Mouse (Mus musculus): ENCODE results near the gene Fgfr2. TPM values are rescaled to one million over a fixed set of nuclear protein-coding genes. Genes with fewer than 3 reads are reported as not detected.

Gene Fgfr2
- polyA plus RNA-seq, 1 experiment from 2014 or later = 47.9 TPM

DNA sequence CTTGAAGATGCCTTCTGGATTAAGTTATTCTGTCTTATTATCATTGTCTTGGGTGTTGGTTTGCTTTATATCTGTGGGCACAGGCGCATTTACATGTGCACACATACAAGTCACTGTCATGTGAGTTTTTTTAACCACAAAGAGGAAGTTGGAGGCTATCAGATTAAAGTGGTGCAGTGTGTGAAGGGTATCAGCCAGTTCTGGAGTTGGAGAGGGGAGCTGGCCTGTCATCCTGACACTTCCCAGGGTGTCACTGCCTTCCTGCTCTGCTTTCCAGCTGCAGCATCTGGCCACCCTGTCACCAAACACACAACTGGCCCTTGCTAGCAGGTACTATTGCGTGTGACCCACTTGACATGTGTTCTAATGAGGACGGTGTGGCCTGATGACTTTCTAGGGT lies 436.6 kb downstream of the Fgfr2 start:
- no peaks in the 10 kb centered on the region for H3K27me3 ChIP-seq
- H3K9me3 ChIP-seq (replicated peaks) = no peaks in the 10 kb centered on the region
- no peaks in the 10 kb centered on the region for H3K36me3 ChIP-seq (ENCODE audit: poor library complexity, severe bottlenecking)
- no peak for ATAC-seq
- no peak overlapping the region for H3K4me3 ChIP-seq
- 93% methylated on average over 3 of the region's 3 CpGs for WGBS
- H3K4me1 ChIP-seq = no peaks in the 10 kb centered on the region
- no peak overlapping the region for H3K27ac ChIP-seq
- H3K9ac ChIP-seq = no peak overlapping the region
- no peak overlapping the region for H3K4me2 ChIP-seq

DNA sequence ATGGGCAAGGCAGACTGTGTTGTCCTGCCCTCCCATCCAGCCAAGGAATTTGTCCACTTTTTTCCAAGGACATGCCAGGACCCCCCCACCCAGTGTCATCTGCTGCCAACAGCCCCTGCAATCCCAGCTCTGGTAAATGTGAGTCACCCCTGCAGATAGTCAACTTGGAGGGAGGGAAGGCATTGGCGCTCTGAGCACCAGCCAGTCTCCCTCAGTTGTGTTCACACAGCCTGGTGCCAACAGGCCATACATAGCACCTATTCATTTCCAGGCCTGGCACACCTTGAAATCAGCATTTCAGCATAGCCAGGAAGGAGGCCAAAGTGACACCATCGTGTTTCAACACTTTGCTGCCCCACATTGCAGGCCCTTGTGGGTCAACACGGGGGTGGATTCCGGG lies 439.2 kb downstream of the Fgfr2 start:
- Histone ChIP-seq H3K27me3 (no peaks in the 10 kb centered on the region), H3K9me3 (replicated peaks) (no peaks in the 10 kb centered on the region), H3K36me3 (ENCODE audit: poor library complexity, severe bottlenecking) (no peaks in the 10 kb centered on the region), H3K4me3 (no peak overlapping the region), H3K4me2 (no peak overlapping the region), H3K9ac (no peak overlapping the region), H3K27ac (no peak overlapping the region), H3K4me1 (no peaks in the 10 kb centered on the region)
- ATAC-seq = no peak
- 92% methylated on average over 4 of the region's 4 CpGs for WGBS

- no peak overlapping the region for H3K27ac ChIP-seq
- 84% methylated on average over 3 of the region's 3 CpGs for WGBS
- H3K4me2 ChIP-seq = no peak overlapping the region
- H3K4me1 ChIP-seq = no peaks in the 10 kb centered on the region
- no peak for ATAC-seq
- H3K9me3 ChIP-seq (replicated peaks) = no peaks in the 10 kb centered on the region
- H3K4me3 ChIP-seq = no peak overlapping the region
- no peaks in the 10 kb centered on the region for H3K27me3 ChIP-seq
- H3K36me3 ChIP-seq (ENCODE audit: poor library complexity, severe bottlenecking) = no peaks in the 10 kb centered on the region
- no peak overlapping the region for H3K9ac ChIP-seq
Observed at GRCm38 (mm10) chr7:132682901-132683300, 440.2 kb downstream of the Fgfr2 start.

- no peak for ATAC-seq
- Histone ChIP-seq H3K4me3 (no peak overlapping the region), H3K27me3 (no peaks in the 10 kb centered on the region), H3K9me3 (replicated peaks) (no peaks in the 10 kb centered on the region), H3K4me2 (no peak overlapping the region), H3K27ac (no peak overlapping the region), H3K36me3 (ENCODE audit: poor library complexity, severe bottlenecking) (no peaks in the 10 kb centered on the region), H3K4me1 (no peaks in the 10 kb centered on the region), H3K9ac (no peak overlapping the region)
- 85% methylated on average over 3 of the region's 3 CpGs for WGBS
Observed at GRCm38 (mm10) chr7:132682336-132682735, 440.8 kb downstream of the Fgfr2 start.

GRCm38 (mm10) chr7:132681831-132682230 lies 441.3 kb downstream of the Fgfr2 start:
- Histone ChIP-seq H3K9ac (no peak overlapping the region), H3K4me1 (no peaks in the 10 kb centered on the region), H3K9me3 (replicated peaks) (no peaks in the 10 kb centered on the region), H3K4me2 (no peak overlapping the region), H3K4me3 (no peak overlapping the region), H3K27ac (no peak overlapping the region), H3K27me3 (no peaks in the 10 kb centered on the region), H3K36me3 (ENCODE audit: poor library complexity, severe bottlenecking) (no peaks in the 10 kb centered on the region)
- no peak for ATAC-seq
- 88% methylated on average over 1 of the region's 1 CpGs for WGBS

DNA sequence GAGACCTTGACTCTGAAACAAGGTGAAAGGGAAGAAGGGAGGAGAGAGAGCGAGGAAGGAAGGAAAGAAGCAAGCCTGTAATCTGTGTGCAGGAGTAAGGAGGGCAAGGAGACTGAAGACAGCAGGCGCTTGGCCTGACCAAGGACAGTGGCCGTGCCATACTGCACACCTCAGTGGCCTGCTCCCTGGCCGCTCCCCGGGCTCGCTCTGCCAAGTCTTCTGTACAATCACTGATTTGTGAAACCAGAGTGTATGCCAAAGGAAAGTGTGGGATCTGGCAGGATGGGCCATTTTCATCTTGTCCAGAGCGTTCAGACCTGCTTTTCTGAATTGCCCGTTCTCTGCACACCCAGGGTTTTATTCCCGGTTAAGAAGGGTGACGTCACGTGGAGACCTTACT lies 441.9 kb downstream of the Fgfr2 start:
- Histone ChIP-seq H3K9ac (no peak overlapping the region), H3K36me3 (ENCODE audit: poor library complexity, severe bottlenecking) (no peaks in the 10 kb centered on the region), H3K9me3 (replicated peaks) (no peaks in the 10 kb centered on the region), H3K27ac (no peak overlapping the region), H3K4me2 (no peak overlapping the region), H3K4me3 (no peak overlapping the region), H3K4me1 (no peaks in the 10 kb centered on the region), H3K27me3 (no peaks in the 10 kb centered on the region)
- ATAC-seq = no peak
- WGBS = 89% methylated on average over 11 of the region's 11 CpGs

DNA sequence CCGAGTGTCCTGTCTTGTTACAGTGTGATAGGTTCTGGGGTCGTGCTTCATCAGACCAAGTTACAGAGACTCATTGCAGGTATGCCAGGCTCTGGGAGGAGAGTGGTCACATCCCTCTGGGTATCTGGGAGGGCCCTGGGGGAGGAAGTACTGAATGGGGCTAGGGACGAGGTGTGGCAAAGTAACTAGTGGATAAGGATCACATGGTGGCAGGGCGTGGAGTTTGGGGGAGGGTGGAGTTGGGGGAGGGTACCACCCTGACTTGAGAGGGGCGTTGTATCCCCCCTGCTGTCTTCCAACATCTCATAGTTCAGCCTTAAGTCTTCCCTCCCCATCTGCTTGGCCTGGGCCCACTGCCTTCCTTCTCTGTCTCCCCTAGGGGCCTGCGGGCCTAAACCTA lies 443.6 kb downstream of the Fgfr2 start:
- Histone ChIP-seq H3K9ac (no peak overlapping the region), H3K9me3 (replicated peaks) (no peaks in the 10 kb centered on the region), H3K4me2 (no peak overlapping the region), H3K36me3 (ENCODE audit: poor library complexity, severe bottlenecking) (no peaks in the 10 kb centered on the region), H3K4me3 (no peak overlapping the region), H3K27ac (no peak overlapping the region), H3K4me1 (no peaks in the 10 kb centered on the region), H3K27me3 (no peaks in the 10 kb centered on the region)
- ATAC-seq = no peak
- 86% methylated on average over 6 of the region's 6 CpGs for WGBS

DNA sequence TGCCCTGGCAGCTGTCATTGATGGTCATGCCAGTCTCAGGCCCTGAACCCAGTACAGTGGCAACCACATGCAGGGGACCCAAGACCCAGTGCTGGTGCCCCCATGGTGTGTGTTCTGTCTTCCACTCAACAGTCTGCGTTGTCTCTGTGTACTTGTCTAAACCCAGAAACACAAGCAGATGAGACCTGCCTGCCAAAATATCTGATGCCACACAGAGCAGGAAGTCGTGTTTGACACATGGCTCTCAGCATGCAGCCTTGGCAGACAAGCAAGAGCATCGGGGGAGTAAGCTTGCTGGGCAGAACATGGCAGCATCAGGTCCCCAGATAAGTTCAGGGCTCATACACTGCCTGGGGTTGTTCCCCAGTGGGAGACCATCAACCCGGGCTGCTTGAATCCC lies 444.0 kb downstream of the Fgfr2 start:
- Histone ChIP-seq H3K4me1 (0 out of 2 replicates have a peak, but pooled peaks cover 1% of the 10 kb centered on the region), H3K9me3 (replicated peaks) (no peaks in the 10 kb centered on the region), H3K27ac (no peak overlapping the region), H3K27me3 (no peaks in the 10 kb centered on the region), H3K9ac (no peak overlapping the region), H3K36me3 (ENCODE audit: poor library complexity, severe bottlenecking) (no peaks in the 10 kb centered on the region), H3K4me2 (no peak overlapping the region), H3K4me3 (no peak overlapping the region)
- no peak for ATAC-seq
- 71% methylated on average over 4 of the region's 4 CpGs for WGBS

- Histone ChIP-seq H3K4me3 (no peak overlapping the region), H3K4me1 (0 out of 2 replicates have a peak, but pooled peaks cover 5% of the 10 kb centered on the region), H3K36me3 (ENCODE audit: poor library complexity, severe bottlenecking) (no peaks in the 10 kb centered on the region), H3K9ac (no peak overlapping the region), H3K9me3 (replicated peaks) (no peaks in the 10 kb centered on the region), H3K27me3 (no peaks in the 10 kb centered on the region), H3K27ac (no peak overlapping the region), H3K4me2 (no peak overlapping the region)
- no peak for ATAC-seq
- WGBS = 89% methylated on average over 2 of the region's 2 CpGs
Observed at GRCm38 (mm10) chr7:132675922-132676321, 447.2 kb downstream of the Fgfr2 start.

DNA sequence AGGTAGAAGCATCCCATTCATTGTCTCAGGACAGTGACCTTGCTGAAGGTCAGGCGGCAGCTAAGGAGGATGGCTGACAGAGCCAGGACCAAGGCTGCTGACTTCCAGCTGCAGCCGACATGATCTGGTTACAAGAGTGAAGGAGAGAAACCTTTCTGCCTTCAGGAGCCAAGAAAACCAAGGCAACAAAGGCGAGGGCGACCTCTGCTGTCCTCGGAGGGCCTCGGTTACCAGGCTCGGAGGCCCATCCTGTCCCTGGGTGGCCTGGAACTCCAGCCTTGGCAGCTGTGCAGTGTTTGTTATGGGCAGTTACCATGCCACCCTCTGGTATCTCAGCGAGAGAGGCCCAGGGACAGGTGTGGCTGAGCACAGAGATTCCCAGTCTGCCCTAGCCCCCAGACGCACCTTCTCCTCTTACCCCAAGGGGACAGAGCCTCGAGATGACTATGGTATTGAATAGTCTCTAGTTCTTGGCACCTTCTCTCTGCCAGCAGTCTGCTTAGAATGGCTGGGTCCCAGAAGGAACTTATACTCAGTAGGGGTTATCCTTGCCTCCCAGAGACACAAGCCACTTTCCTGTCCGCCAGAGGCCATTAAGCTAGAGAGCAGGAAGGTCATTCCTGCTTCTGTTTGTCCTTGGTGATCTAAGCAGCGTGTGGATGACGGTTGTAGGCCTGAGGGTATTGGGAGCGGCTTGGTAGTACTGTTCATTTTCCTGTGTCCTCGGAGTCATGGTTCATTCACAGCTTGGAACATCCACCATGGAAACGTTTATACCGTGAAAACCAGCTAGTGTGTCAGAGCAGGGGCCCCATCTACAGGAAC lies 449.0 kb downstream of the Fgfr2 start:
- Histone ChIP-seq H3K4me3 (no peak overlapping the region), H3K4me1 (0 out of 2 replicates have a peak, but pooled peaks cover 5% of the 10 kb centered on the region), H3K27ac (no peak overlapping the region), H3K9ac (no peak overlapping the region), H3K36me3 (ENCODE audit: poor library complexity, severe bottlenecking) (no peaks in the 10 kb centered on the region), H3K27me3 (no peaks in the 10 kb centered on the region), H3K4me2 (no peak overlapping the region), H3K9me3 (replicated peaks) (no peaks in the 10 kb centered on the region)
- WGBS = 59% methylated on average over 17 of the region's 17 CpGs
- no peak for ATAC-seq

DNA sequence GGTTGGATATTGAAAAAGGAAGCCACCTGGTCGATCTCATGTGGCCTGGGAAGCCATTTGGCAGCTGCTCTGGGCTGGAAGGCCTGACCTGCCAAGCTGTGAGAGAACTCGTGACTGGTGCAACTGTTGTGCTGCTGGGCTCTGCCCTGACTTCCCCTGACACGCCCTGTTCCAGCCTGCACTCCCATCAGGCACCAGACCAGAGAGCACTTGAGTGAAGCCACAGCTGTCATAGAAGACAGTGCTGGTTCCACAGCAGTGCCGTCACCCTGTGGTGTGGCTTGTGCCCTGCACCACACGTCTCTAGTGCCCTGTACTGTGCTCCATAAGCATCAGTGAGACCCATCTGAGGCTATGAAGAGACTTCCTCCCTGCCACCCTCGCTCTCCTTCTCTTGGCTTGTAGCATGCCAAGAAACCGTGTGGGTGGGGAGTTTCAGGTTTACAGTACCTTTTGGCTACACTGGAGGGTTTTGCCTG lies 450.6 kb downstream of the Fgfr2 start:
- 76% methylated on average over 7 of the region's 7 CpGs for WGBS
- Histone ChIP-seq H3K27me3 (no peaks in the 10 kb centered on the region), H3K4me1 (peaks cover 9% of the 10 kb centered on the region; the same call in 1 of the 2 replicates), H3K9ac (no peak overlapping the region), H3K4me3 (no peak overlapping the region), H3K36me3 (ENCODE audit: poor library complexity, severe bottlenecking) (no peaks in the 10 kb centered on the region), H3K9me3 (replicated peaks) (no peaks in the 10 kb centered on the region), H3K27ac (no peak overlapping the region), H3K4me2 (no peak overlapping the region)
- no peak for ATAC-seq

DNA sequence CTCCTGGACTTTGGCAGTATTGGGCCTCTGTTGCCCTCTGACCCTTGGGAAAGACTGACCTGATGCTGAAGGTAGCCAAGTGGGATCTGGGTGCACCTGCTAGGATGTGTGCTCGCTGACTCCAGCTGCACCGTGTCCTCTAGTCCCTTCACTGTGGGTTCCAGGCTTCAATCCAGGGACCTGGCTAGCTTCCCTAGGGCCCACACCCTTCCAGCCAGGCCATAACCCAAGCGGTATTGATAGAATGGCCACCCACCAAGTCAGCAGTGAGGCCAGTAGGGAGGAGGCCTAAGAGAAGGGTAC lies 452.3 kb downstream of the Fgfr2 start:
- Histone ChIP-seq H3K4me1 (peaks cover 16% of the 10 kb centered on the region), H3K9me3 (replicated peaks) (no peaks in the 10 kb centered on the region), H3K4me3 (no peak overlapping the region), H3K36me3 (ENCODE audit: poor library complexity, severe bottlenecking) (no peaks in the 10 kb centered on the region), H3K27ac (no peak overlapping the region), H3K27me3 (no peaks in the 10 kb centered on the region), H3K9ac (no peak overlapping the region), H3K4me2 (no peak overlapping the region)
- ATAC-seq = no peak
- 87% methylated on average over 3 of the region's 3 CpGs for WGBS

Measured in forebrain, embryonic 13.5 days (tissue).